Mouse (Mus musculus) fibroblast of lung, adult 2 months (primary cell): ENCODE results near the gene Strn4.

Experiments
- DNase-seq: peaks from one replicate; pipeline ENCODE4 v3.0.0-alpha.2; 2011; ENCODE audit warnings: low read depth

The Strn4 gene

GRCm38 (mm10) chr7:16841561-16842560 is 26.2 kb downstream of the Strn4 start:
- no peak for DNase-seq

DNA sequence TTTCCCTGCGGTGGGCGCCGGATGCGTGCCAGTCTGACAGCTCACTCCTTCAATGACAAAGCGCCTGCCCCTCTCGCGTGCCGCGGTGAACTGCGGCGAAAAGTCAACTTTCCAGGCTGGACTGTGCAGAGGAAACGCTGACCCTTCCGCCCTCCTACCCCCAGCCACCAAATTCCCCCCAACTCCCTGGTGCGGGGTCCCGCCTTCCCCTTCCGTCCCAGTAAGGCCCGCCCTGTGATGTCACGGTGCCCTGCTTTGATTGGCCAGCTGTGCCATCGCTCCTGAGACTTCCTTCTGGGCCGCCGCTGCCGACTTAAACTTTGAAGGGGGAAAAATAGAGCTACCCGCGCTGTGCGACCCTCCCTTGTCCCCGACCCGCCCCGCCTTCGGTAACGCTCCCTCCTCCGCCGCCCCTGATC is 27.0 kb downstream of the Strn4 start, which contains the start of gene Prkd2:
Prkd2 (plus strand) TSS at position 258 of the 419 bp plus-strand sequence.
- peak; percentile 54 for DNase-seq

GRCm38 (mm10) chr7:16843441-16844171 is 27.9 kb downstream of the Strn4 start:
- DNase-seq = no peak

- no peak for DNase-seq
These were observed 29.0 kb downstream of the Strn4 start for GRCm38 (mm10) chr7:16844696-16845071.

- no peak for DNase-seq
These were observed 29.6 kb downstream of the Strn4 start for GRCm38 (mm10) chr7:16845072-16845819.

GRCm38 (mm10) chr7:16845820-16846167 is 30.1 kb downstream of the Strn4 start:
- no peak for DNase-seq

GRCm38 (mm10) chr7:16846775-16847174 is 31.1 kb downstream of the Strn4 start:
- no peak for DNase-seq

GRCm38 (mm10) chr7:16847507-16847906 is 31.8 kb downstream of the Strn4 start:
- no peak for DNase-seq

DNA sequence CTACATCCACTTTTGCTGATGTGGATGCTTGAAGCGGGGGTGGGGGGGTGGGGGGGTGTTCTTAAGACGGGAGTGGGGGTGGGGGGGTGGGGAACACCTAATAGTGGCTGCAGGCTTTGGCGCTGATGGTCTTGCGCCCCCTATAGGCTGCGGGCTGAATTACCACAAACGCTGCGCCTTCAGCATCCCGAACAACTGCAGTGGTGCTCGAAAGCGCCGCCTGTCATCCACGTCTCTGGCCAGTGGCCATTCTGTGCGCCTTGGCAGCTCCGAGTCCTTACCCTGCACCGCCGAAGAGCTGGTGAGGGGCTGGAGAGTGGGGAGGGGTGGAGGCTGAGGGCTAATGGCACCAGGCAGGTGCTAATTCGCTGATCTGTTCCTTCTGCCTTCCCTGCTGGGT is 32.9 kb downstream of the Strn4 start:
- DNase-seq = no peak

DNA sequence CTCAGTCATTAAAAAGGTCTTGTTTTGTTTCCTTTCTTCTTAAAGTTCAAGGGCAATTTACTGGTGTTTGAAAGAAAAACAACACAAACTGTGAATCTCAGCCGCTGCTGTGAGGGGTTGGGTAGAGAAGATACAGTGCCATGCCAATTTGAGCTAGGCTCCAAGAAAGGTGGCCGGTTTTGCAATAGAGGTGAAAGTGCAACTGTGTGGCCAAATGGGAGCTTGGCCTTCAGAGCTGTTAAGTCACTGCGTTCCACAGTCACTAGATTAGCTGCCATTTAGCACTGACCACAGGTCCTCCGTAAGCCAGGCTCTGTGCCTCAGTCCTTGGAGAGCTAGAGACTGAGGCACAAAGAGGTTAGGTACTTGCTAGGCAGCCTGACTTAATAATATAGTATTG is 35.9 kb downstream of the Strn4 start:
- no peak for DNase-seq

GRCm38 (mm10) chr7:16853302-16853831 is 37.7 kb downstream of the Strn4 start:
- no peak for DNase-seq

DNA sequence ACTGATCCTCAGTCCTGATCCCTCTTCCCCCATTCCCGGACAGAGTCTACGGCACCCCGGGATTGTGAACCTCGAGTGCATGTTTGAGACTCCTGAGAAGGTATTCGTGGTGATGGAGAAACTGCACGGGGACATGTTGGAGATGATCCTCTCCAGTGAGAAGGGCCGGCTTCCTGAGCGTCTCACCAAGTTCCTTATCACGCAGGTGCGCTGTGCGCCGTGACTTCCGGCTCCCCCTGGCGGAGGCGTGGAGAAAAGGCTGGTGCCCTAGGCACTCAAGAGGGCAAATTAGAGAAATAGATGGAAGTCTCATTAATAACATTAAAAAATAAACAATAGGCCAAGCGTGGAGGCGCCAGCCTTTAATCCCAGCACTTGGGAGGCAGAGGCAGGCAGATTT is 42.6 kb downstream of the Strn4 start:
- no peak for DNase-seq

- DNase-seq = no peak
These were observed 44.4 kb downstream of the Strn4 start for GRCm38 (mm10) chr7:16859902-16860651.

- DNase-seq = no peak
These were observed 51.8 kb downstream of the Strn4 start for GRCm38 (mm10) chr7:16867488-16867887.

DNA sequence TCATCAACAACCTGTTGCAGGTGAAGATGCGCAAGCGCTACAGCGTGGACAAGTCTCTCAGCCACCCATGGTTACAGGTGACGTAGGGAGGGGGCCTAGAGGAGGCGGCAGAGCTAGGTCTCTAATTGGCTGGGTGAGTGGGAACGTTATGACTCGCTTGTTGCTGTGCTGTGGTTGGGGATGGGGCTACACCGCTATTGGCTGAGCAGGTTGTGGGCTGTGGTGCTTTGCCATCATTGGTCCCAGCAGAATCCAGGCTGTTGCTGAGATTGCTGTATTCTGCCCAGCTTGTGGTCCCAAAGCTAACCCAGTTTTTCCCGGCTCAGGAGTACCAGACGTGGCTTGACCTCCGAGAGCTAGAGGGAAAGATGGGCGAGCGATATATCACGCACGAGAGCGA is 53.8 kb downstream of the Strn4 start:
- no peak for DNase-seq

GRCm38 (mm10) chr7:16871600-16871999 is 55.9 kb downstream of the Strn4 start:
- DNase-seq = no peak

- DNase-seq = no peak
These were observed 56.8 kb downstream of the Strn4 start for GRCm38 (mm10) chr7:16872478-16872877.

DNA sequence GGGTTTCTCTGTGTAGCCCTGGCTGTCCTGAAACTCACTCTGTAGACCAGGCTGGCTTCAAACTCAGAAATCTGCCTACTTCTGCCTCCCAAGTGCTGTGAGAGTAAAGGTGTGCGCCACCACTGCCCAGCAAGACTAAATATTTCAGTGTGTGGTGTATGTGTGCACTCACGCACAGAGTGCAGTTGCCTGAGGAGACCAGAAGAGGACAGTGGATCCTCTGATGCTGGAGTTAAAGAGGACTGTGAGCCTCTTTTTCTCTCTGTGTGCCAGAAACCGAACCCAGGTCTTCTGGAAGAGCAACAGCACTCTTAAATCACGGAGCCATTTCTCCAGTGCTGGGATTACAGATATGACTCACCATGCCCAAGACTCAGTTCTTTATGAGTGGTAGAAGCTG is 57.7 kb downstream of the Strn4 start:
- no peak for DNase-seq

- peak; percentile 71 for DNase-seq
These were observed 58.5 kb downstream of the Strn4 start for GRCm38 (mm10) chr7:16874190-16874589.

GRCm38 (mm10) chr7:16874756-16875309 is 59.1 kb downstream of the Strn4 start:
- peak; percentile 100 for DNase-seq

DNA sequence AGATGAGACGGTGACA is 59.4 kb downstream of the Strn4 start, which contains the start of gene Dact3:
Dact3 (plus strand) TSS at position 8 of the 16 bp plus-strand sequence.
- DNase-seq = no peak

GRCm38 (mm10) chr7:16875326-16875725 is 59.6 kb downstream of the Strn4 start:
- no peak for DNase-seq
